Mouse (Mus musculus) embryonic fibroblast, embryonic 13.5 days (primary cell): ENCODE data around the gene Nr2c2.
A peak's percentile ranks its signal among the peaks of the same experiment; 100 is the strongest.

Source experiments
- CTCF ChIP-seq: IDR thresholded peaks from 2 replicates; pipeline ENCODE4 v1.5.1; 2011; ENCODE audit warnings: mild to moderate bottlenecking, control low read depth, low read length, moderate library complexity, borderline replicate concordance; ENCODE audit not compliant: insufficient read depth
- POLR2A ChIP-seq: IDR thresholded peaks from 2 replicates; pipeline ENCODE4 v1.6.1; 2011; ENCODE audit warnings: low read depth, mild to moderate bottlenecking, control low read depth, low read length, moderate library complexity

DNA sequence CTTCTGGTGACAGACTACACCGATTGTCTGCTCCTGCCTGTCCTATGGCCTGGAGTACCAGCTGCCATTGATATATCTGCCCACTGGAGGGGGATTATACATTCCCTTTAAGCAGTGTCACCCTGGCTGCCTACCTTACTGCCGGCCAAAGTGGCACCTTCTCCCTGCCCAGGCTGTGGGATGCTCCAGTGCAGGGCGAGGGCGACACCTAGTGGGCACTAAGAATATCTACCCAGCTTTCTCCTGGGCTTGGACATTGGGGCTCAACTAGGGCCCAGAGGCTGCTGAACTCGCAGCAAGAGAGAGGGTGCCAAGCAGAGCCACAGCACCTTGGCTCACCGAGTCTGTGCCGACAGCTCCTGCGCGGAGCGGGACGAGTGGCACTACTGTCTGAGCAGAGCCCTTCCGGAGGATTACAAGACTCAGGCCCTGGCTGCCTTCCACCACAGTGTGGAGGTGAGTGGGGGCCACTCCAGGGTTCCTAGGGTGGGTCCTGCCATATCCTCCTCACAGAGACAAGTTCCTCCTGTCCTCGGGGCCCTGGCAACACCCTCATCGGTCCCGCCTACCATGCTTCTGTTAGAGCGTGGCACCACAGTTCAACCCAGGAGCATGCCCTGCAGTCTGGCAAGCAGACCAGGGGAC lies 23.9 kb upstream of the Nr2c2 start:
- TF ChIP-seq POLR2A (no peak), CTCF (peak; percentile 97)
